Comparison of ENCODE assay signal across 9 mouse cellular contexts in genomic region chr5:29824796-29825195, GRCm38 (mm10).
DNase-seq lines count a peak whose midpoint lies in the region; ATAC-seq and TF ChIP-seq lines count a peak whose summit lies in the region.
"Had no signal": no experiment of that assay in that cellular context is flagged by ENCODE, and none has a peak within 500 bp of the region (broad histone marks: within the 10 kb centered on the region; RNA-seq: fewer than 3 reads in every experiment).

No protein-coding gene starts in this region.

- no peaks in the 10 kb centered on the region for H3K4me1 ChIP-seq in hindbrain, postnatal 0 days (ENCODE audit: insufficient read depth, low read length)

- no peak overlapping the region for H3K27ac ChIP-seq in gastrocnemius, adult 2 months
- H3K27ac ChIP-seq in hindbrain, postnatal 0 days = no peak overlapping the region

- peak; percentile 68 for TF ChIP-seq CTCF in gastrocnemius, adult 2 months (IDR thresholded peaks at IDR 0.05)
- TF ChIP-seq CTCF in hindbrain, postnatal 0 days (IDR thresholded peaks at IDR 0.05; ENCODE audit: low read depth) = peak; percentile 69

- H3K4me3 ChIP-seq in gastrocnemius, adult 2 months = no peak overlapping the region
- H3K4me3 ChIP-seq in hindbrain, postnatal 0 days (ENCODE audit: low read length) = no peak overlapping the region
- H3K4me3 ChIP-seq: myocyte had no signal

- no peaks in the 10 kb centered on the region for H3K36me3 ChIP-seq in hindbrain, postnatal 0 days (ENCODE audit: insufficient read depth, low read length)

- ATAC-seq in hindbrain, postnatal 0 days = peak; percentile 66; the same call in 1 of the 2 replicates
- no peak for ATAC-seq in erythroblast, adult 5-6 weeks (replicated peaks; ENCODE audit: low FRiP score, poor library complexity, severe bottlenecking)

- H3K4me2 ChIP-seq in hindbrain, postnatal 0 days (ENCODE audit: low read depth, low read length) = no peak overlapping the region

- no peaks in the 10 kb centered on the region for H3K27me3 ChIP-seq in hindbrain, postnatal 0 days (ENCODE audit: insufficient read depth, low read length)

- WGBS in hindbrain, postnatal 0 days = 48% methylated on average over 3 of the region's 3 CpGs

- intact Hi-C loops in gastrocnemius, adult 2 months (cut with DNase I) = loop anchor here (5.0 to 10.0 kb wide), 2 partner anchors 188 to 290 kb away; partner anchors contain the start of gene Il6

- DNase-seq in gastrocnemius, adult 2 months = no peak
- no peak for DNase-seq in gastrocnemius, adult 8-10 months (ENCODE audit: low spot score in 2 of 2)
- DNase-seq in ovary, postnatal 14 days (ENCODE audit: low spot score) = peak; percentile 29
- DNase-seq in ovary, postnatal 36 days (ENCODE audit: low spot score) = no peak
- peak; percentile 14 for DNase-seq in c-Kit-positive CD71-positive TER-119-negative erythroid progenitor cells, embryonic 14.5 days (ENCODE audit: low read depth)
- peak; percentile 82 for DNase-seq in hindbrain, postnatal 0 days (ENCODE audit: low spot score)
- peak; percentile 75 for DNase-seq in lung, postnatal 36 days

- no peaks in the 10 kb centered on the region for H3K9me3 ChIP-seq in hindbrain, postnatal 0 days (ENCODE audit: low read length)

- no peak overlapping the region for H3K9ac ChIP-seq in hindbrain, postnatal 0 days (replicated peaks; ENCODE audit: low read length)

Comparison
In these comparisons a context has a peak if more than half of its experiments do, and no peak if none do; other contexts are left out.
1. DNase-seq: peak in ovary, postnatal 14 days (single experiment), c-Kit-positive CD71-positive TER-119-negative erythroid progenitor cells, embryonic 14.5 days (single experiment), hindbrain, postnatal 0 days (single experiment) and lung, postnatal 36 days (single experiment); none in gastrocnemius, adult 2 months (single experiment), gastrocnemius, adult 8-10 months (0 of 2) and ovary, postnatal 36 days (single experiment).